8 mouse cellular contexts compared by ENCODE assay signal in genomic region chr4:126967241-126967863, GRCm38 (mm10). TPM values are rescaled to one million over a fixed set of nuclear protein-coding genes. Genes with fewer than 3 reads are reported as not detected.
DNase-seq lines count a peak whose midpoint lies in the region; ATAC-seq and TF ChIP-seq lines count a peak whose summit lies in the region.

No protein-coding gene starts in this region.

- H3K27ac ChIP-seq in liver, postnatal 0 days (ENCODE audit: low read depth) = peak overlapping the region; percentile 94
- peak overlapping the region; percentile 98 for H3K27ac ChIP-seq in neural tube, embryonic 12.5 days

- H3K9me3 ChIP-seq in liver, postnatal 0 days (ENCODE audit: low read length) = no peaks in the 10 kb centered on the region
- H3K9me3 ChIP-seq in neural tube, embryonic 12.5 days = no peaks in the 10 kb centered on the region

- peak; percentile 13 for DNase-seq in urinary bladder, postnatal 14 days (ENCODE audit: low spot score)
- DNase-seq in urinary bladder, postnatal 4 days (ENCODE audit: low spot score in 2 of 2) = no peak
- DNase-seq in cerebellum, postnatal 25 days = peak; percentile 34 to 43
- DNase-seq in kidney, adult 11 months = peak; percentile 22
- peak; percentile 41 for DNase-seq in liver, postnatal 0 days

- peak overlapping the region; percentile 93 for H3K9ac ChIP-seq in liver, postnatal 0 days (replicated peaks)
- peak overlapping the region; percentile 99 for H3K9ac ChIP-seq in neural tube, embryonic 12.5 days

- WGBS in liver, postnatal 0 days (ENCODE audit: insufficient replicate concordance) = 1% methylated on average over 20 of the region's 53 CpGs
- under 1% methylated on average over 33 of the region's 53 CpGs for WGBS in neural tube, embryonic 12.5 days

- peak; percentile 61 for ATAC-seq in granulocyte monocyte progenitor cell, adult 5-6 weeks (replicated peaks; ENCODE audit: poor library complexity, severe bottlenecking)
- peak; percentile 5 for ATAC-seq in liver, postnatal 0 days
- ATAC-seq in neural tube, embryonic 12.5 days (ENCODE audit: low FRiP score, low read depth) = peak; percentile 24
- ATAC-seq in inflammation-experienced regulatory T-cells, adult 6 months = no peak

- no peaks in the 10 kb centered on the region for H3K27me3 ChIP-seq in liver, postnatal 0 days (ENCODE audit: insufficient read depth, low read length)
- H3K27me3 ChIP-seq in neural tube, embryonic 12.5 days (replicated peaks) = no peaks in the 10 kb centered on the region

- TF ChIP-seq EP300 in liver, postnatal 0 days (IDR thresholded peaks at IDR 0.05; ENCODE audit: low read depth) = no peak

- H3K4me2 ChIP-seq in liver, postnatal 0 days (ENCODE audit: low read depth, low read length) = peak overlapping the region; percentile 75
- peak overlapping the region; percentile 85 for H3K4me2 ChIP-seq in neural tube, embryonic 12.5 days (replicated peaks)

- TF ChIP-seq CTCF in liver, postnatal 0 days (IDR thresholded peaks at IDR 0.05; ENCODE audit: low read depth) = no peak

- H3K4me1 ChIP-seq in liver, postnatal 0 days (ENCODE audit: insufficient read depth) = no peaks in the 10 kb centered on the region; the same call in 1 of the 2 replicates
- peaks cover 7% of the 10 kb centered on the region; the same call in 1 of the 2 replicates for H3K4me1 ChIP-seq in neural tube, embryonic 12.5 days

- H3K36me3 ChIP-seq in liver, postnatal 0 days (replicated peaks; ENCODE audit: insufficient read depth, low read length) = no peaks in the 10 kb centered on the region
- no peaks in the 10 kb centered on the region for H3K36me3 ChIP-seq in neural tube, embryonic 12.5 days

- H3K4me3 ChIP-seq in liver, postnatal 0 days (ENCODE audit: low read depth, low read length) = peak overlapping the region; percentile 89
- peak overlapping the region; percentile 95 for H3K4me3 ChIP-seq in neural tube, embryonic 12.5 days

RNA-seq across cellular contexts. Expression of gene Zmym4, which starts 0.6 kb away (rescaled TPM):
- total RNA-seq in granulocyte monocyte progenitor cell, adult 5-6 weeks (2014; fragmentation: Nextera tagmentation) = 36.8 and 50.7 TPM in 2 replicates
- total RNA-seq in granulocyte monocyte progenitor cell, adult 5-6 weeks (2017) = 45.9 and 60.9 TPM in 2 replicates
- 2.9 and 4.4 TPM in 2 replicates for polyA plus RNA-seq in liver, postnatal 0 days (2015; fragmentation: Nextera tagmentation; extraction: Ambion mirVana)
- polyA plus RNA-seq in neural tube, embryonic 12.5 days (2016; fragmentation: Nextera tagmentation; extraction: Ambion mirVana) = 34.6 and 36.2 TPM in 2 replicates
- 10 to 100 TPM; 12.1 to 22.4 (median 12.6) TPM for polyA plus RNA-seq in inflammation-experienced regulatory T-cells, adult 6 months (2017; shearing (Covaris generic))

RNA-seq across cellular contexts. Expression of gene Sfpq, which starts 53.8 kb away (rescaled TPM):
- 384 and 480 TPM in 2 replicates for total RNA-seq in granulocyte monocyte progenitor cell, adult 5-6 weeks (2014; fragmentation: Nextera tagmentation)
- 580 and 667 TPM in 2 replicates for total RNA-seq in granulocyte monocyte progenitor cell, adult 5-6 weeks (2017)
- polyA plus RNA-seq in liver, postnatal 0 days (2015; fragmentation: Nextera tagmentation; extraction: Ambion mirVana) = 26.2 and 32.2 TPM in 2 replicates
- polyA plus RNA-seq in neural tube, embryonic 12.5 days (2016; fragmentation: Nextera tagmentation; extraction: Ambion mirVana) = 176 and 183 TPM in 2 replicates
- 10 to 100 TPM; 36.0 to 64.5 (median 57.7) TPM for polyA plus RNA-seq in inflammation-experienced regulatory T-cells, adult 6 months (2017; shearing (Covaris generic))

Comparison
In these comparisons a context has a peak if more than half of its experiments do, and no peak if none do; other contexts are left out.
1. DNase-seq: peak in urinary bladder, postnatal 14 days (single experiment), cerebellum, postnatal 25 days (2 of 2), kidney, adult 11 months (single experiment) and liver, postnatal 0 days (single experiment); none in urinary bladder, postnatal 4 days (0 of 2).